Comparison of ENCODE assay signal across 15 mouse cellular contexts in the genomic region with DNA sequence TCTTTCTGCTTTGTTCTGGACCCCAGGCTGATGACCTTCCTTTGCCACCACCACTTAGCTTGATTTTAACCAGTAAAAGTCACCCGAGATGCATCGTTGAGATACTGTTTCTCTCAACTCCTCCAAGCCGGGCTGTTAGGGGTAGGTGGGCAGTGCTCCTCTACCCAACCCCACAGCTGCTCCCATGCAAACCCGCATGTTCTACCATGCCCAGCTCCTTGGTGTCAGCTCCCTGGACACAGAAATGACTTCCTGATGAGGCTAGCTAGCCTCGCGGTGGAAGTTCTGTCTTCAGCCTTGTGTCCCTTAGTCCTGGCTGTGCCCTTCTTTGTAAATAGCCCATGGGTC. TPM values are rescaled to one million over a fixed set of nuclear protein-coding genes. Genes with fewer than 3 reads are reported as not detected.
DNase-seq lines count a peak whose midpoint lies in the region; ATAC-seq lines count a peak whose summit lies in the region.
"Had no signal": no experiment of that assay in that cellular context is flagged by ENCODE, and none has a peak within 500 bp of the region (broad histone marks: within the 10 kb centered on the region; RNA-seq: fewer than 3 reads in every experiment).

No protein-coding gene starts in this region.

- H3K4me2 ChIP-seq in forebrain, embryonic 11.5 days (ENCODE audit: low read depth, low read length, severe bottlenecking) = no peak overlapping the region
- H3K4me2 ChIP-seq in limb, embryonic 13.5 days (replicated peaks) = no peak overlapping the region
- H3K4me2 ChIP-seq in forebrain, embryonic 15.5 days (replicated peaks) = no peak overlapping the region
- H3K4me2 ChIP-seq in midbrain, embryonic 15.5 days = 0 out of 2 replicates have a peak overlapping the region, but pooled peaks have one; percentile 25
- H3K4me2 ChIP-seq: limb, embryonic 12.5 days had no signal

- H3K4me3 ChIP-seq in forebrain, embryonic 11.5 days (ENCODE audit: low read depth, low read length) = no peak overlapping the region
- H3K4me3 ChIP-seq in forebrain, embryonic 10.5 days = no peak overlapping the region
- H3K4me3 ChIP-seq in limb, embryonic 13.5 days = no peak overlapping the region
- no peak overlapping the region for H3K4me3 ChIP-seq in limb, embryonic 10.5 days
- H3K4me3 ChIP-seq in forebrain, embryonic 15.5 days = no peak overlapping the region
- H3K4me3 ChIP-seq in midbrain, embryonic 15.5 days = no peak overlapping the region
- H3K4me3 ChIP-seq: erythroblast, embryonic 14.5 days; limb, embryonic 12.5 days had no signal

- no peak overlapping the region for H3K9ac ChIP-seq in forebrain, embryonic 11.5 days (ENCODE audit: low read length)
- H3K9ac ChIP-seq in limb, embryonic 13.5 days = no peak overlapping the region
- no peak overlapping the region for H3K9ac ChIP-seq in forebrain, embryonic 15.5 days (replicated peaks)
- H3K9ac ChIP-seq in midbrain, embryonic 15.5 days = no peak overlapping the region
- H3K9ac ChIP-seq: limb, embryonic 12.5 days had no signal

- no peaks in the 10 kb centered on the region for H3K4me1 ChIP-seq in forebrain, embryonic 11.5 days (replicated peaks; ENCODE audit: control insufficient read depth, insufficient read depth, low read length)
- H3K4me1 ChIP-seq in forebrain, embryonic 10.5 days = 0 out of 2 replicates have a peak, but pooled peaks cover 5% of the 10 kb centered on the region
- no peaks in the 10 kb centered on the region for H3K4me1 ChIP-seq in limb, embryonic 13.5 days
- H3K4me1 ChIP-seq in limb, embryonic 10.5 days = no peaks in the 10 kb centered on the region
- no peaks in the 10 kb centered on the region for H3K4me1 ChIP-seq in forebrain, embryonic 15.5 days
- H3K4me1 ChIP-seq in midbrain, embryonic 15.5 days = no peaks in the 10 kb centered on the region
- H3K4me1 ChIP-seq: limb, embryonic 12.5 days had no signal

- H3K27ac ChIP-seq in forebrain, embryonic 11.5 days (ENCODE audit: low read depth, low read length) = no peak overlapping the region
- no peak overlapping the region for H3K27ac ChIP-seq in forebrain, embryonic 10.5 days
- no peak overlapping the region for H3K27ac ChIP-seq in limb, embryonic 13.5 days
- H3K27ac ChIP-seq in limb, embryonic 10.5 days = no peak overlapping the region
- no peak overlapping the region for H3K27ac ChIP-seq in forebrain, embryonic 15.5 days (replicated peaks)
- H3K27ac ChIP-seq in midbrain, embryonic 15.5 days = no peak overlapping the region
- H3K27ac ChIP-seq: limb, embryonic 12.5 days; macrophage had no signal

- H3K36me3 ChIP-seq in forebrain, embryonic 11.5 days (ENCODE audit: control insufficient read depth, insufficient read depth, low read length) = no peaks in the 10 kb centered on the region
- H3K36me3 ChIP-seq in forebrain, embryonic 10.5 days (replicated peaks) = no peaks in the 10 kb centered on the region
- H3K36me3 ChIP-seq in limb, embryonic 13.5 days = no peaks in the 10 kb centered on the region
- no peaks in the 10 kb centered on the region for H3K36me3 ChIP-seq in limb, embryonic 10.5 days
- H3K36me3 ChIP-seq in forebrain, embryonic 15.5 days = no peaks in the 10 kb centered on the region
- H3K36me3 ChIP-seq in midbrain, embryonic 15.5 days (replicated peaks) = no peaks in the 10 kb centered on the region
- H3K36me3 ChIP-seq: G1E; limb, embryonic 12.5 days had no signal

- ATAC-seq in forebrain, embryonic 11.5 days (replicated peaks; ENCODE audit: low FRiP score) = peak; percentile 68
- peak; percentile 19; the same call in 1 of the 2 replicates for ATAC-seq in limb, embryonic 13.5 days (ENCODE audit: low FRiP score, low read depth)
- ATAC-seq in forebrain, embryonic 15.5 days (replicated peaks) = peak; percentile 68; the same call in 1 of the 2 replicates
- peak; percentile 49 for ATAC-seq in midbrain, embryonic 15.5 days (replicated peaks)
- no peak for ATAC-seq in megakaryocyte progenitor cell, adult 5-6 weeks (replicated peaks; ENCODE audit: poor library complexity)

- WGBS in forebrain, embryonic 11.5 days = 69% methylated on average over 6 of the region's 6 CpGs
- 67% methylated on average over 6 of the region's 6 CpGs for WGBS in forebrain, embryonic 10.5 days
- WGBS in limb, embryonic 13.5 days = 61% methylated on average over 6 of the region's 6 CpGs
- 67% methylated on average over 6 of the region's 6 CpGs for WGBS in limb, embryonic 10.5 days
- WGBS in forebrain, embryonic 15.5 days = 70% methylated on average over 6 of the region's 6 CpGs
- WGBS in midbrain, embryonic 15.5 days = 55% methylated on average over 6 of the region's 6 CpGs

- peak; percentile 54 for DNase-seq in forebrain, embryonic 11.5 days (ENCODE audit: low spot score)
- no peak for DNase-seq in forebrain, embryonic 10.5 days (ENCODE audit: extremely low spot score, low spot score)
- DNase-seq in limb, embryonic 10.5 days (ENCODE audit: low spot score) = no peak
- DNase-seq in urinary bladder, adult 18-20 months (ENCODE audit: low spot score in 2 of 2) = no peak

- H3K27me3 ChIP-seq in forebrain, embryonic 11.5 days (ENCODE audit: control insufficient read depth, insufficient read depth, low read length) = no peaks in the 10 kb centered on the region
- H3K27me3 ChIP-seq in forebrain, embryonic 10.5 days (ENCODE audit: poor library complexity, severe bottlenecking) = no peaks in the 10 kb centered on the region
- H3K27me3 ChIP-seq in limb, embryonic 13.5 days = peaks cover 9% of the 10 kb centered on the region; the same call in 1 of the 2 replicates
- no peaks in the 10 kb centered on the region for H3K27me3 ChIP-seq in limb, embryonic 10.5 days (ENCODE audit: low read depth, poor library complexity, severe bottlenecking)
- H3K27me3 ChIP-seq in forebrain, embryonic 15.5 days = no peaks in the 10 kb centered on the region
- no peaks in the 10 kb centered on the region; the same call in 1 of the 2 replicates for H3K27me3 ChIP-seq in midbrain, embryonic 15.5 days (replicated peaks)

- H3K9me3 ChIP-seq in forebrain, embryonic 11.5 days (ENCODE audit: control insufficient read depth, low read length) = no peaks in the 10 kb centered on the region
- H3K9me3 ChIP-seq in forebrain, embryonic 10.5 days = no peaks in the 10 kb centered on the region
- no peaks in the 10 kb centered on the region for H3K9me3 ChIP-seq in limb, embryonic 13.5 days
- H3K9me3 ChIP-seq in limb, embryonic 10.5 days (replicated peaks) = no peaks in the 10 kb centered on the region
- H3K9me3 ChIP-seq in forebrain, embryonic 15.5 days = no peaks in the 10 kb centered on the region
- no peaks in the 10 kb centered on the region for H3K9me3 ChIP-seq in midbrain, embryonic 15.5 days
- H3K9me3 ChIP-seq: G1E; limb, embryonic 12.5 days had no signal

RNA-seq across cellular contexts. Expression of a gene that starts 21.6 kb away (rescaled TPM):
- 42.7 and 43.7 TPM in 2 replicates for polyA plus RNA-seq in forebrain, embryonic 11.5 days (2014; fragmentation: Nextera tagmentation; extraction: Ambion mirVana)
- 35.0 and 36.0 TPM in 2 replicates for polyA plus RNA-seq in forebrain, embryonic 10.5 days (2016; fragmentation: Nextera tagmentation; extraction: Ambion mirVana)
- polyA plus RNA-seq in limb, embryonic 13.5 days (2015; fragmentation: Nextera tagmentation; extraction: Ambion mirVana) = 17.6 and 22.6 TPM in 2 replicates
- 39.2 and 39.9 TPM in 2 replicates for polyA plus RNA-seq in limb, embryonic 10.5 days (2016; fragmentation: Nextera tagmentation; extraction: Ambion mirVana)
- 15.4 and 16.4 TPM in 2 replicates for polyA plus RNA-seq in forebrain, embryonic 15.5 days (2015; fragmentation: Nextera tagmentation; extraction: Ambion mirVana)
- 10.9 and 12.1 TPM in 2 replicates for polyA plus RNA-seq in midbrain, embryonic 15.5 days (2015; fragmentation: Nextera tagmentation; extraction: Ambion mirVana)
- 32.8 and 41.8 TPM in 2 replicates for total RNA-seq in megakaryocyte progenitor cell, adult 5-6 weeks (2015)
- total RNA-seq in megakaryocyte progenitor cell, adult 5-6 weeks (2017) = 10.6 and 12.0 TPM in 2 replicates

RNA-seq across cellular contexts. Expression of a gene that starts 22.7 kb away (rescaled TPM):
- 4.7 and 5.6 TPM in 2 replicates for polyA plus RNA-seq in forebrain, embryonic 11.5 days (2014; fragmentation: Nextera tagmentation; extraction: Ambion mirVana)
- 5.0 and 5.3 TPM in 2 replicates for polyA plus RNA-seq in forebrain, embryonic 10.5 days (2016; fragmentation: Nextera tagmentation; extraction: Ambion mirVana)
- 8.9 and 10.1 TPM in 2 replicates for polyA plus RNA-seq in limb, embryonic 13.5 days (2015; fragmentation: Nextera tagmentation; extraction: Ambion mirVana)
- 5.7 and 6.0 TPM in 2 replicates for polyA plus RNA-seq in limb, embryonic 10.5 days (2016; fragmentation: Nextera tagmentation; extraction: Ambion mirVana)
- 2.8 and 2.9 TPM in 2 replicates for polyA plus RNA-seq in forebrain, embryonic 15.5 days (2015; fragmentation: Nextera tagmentation; extraction: Ambion mirVana)
- 2.7 and 3.0 TPM in 2 replicates for polyA plus RNA-seq in midbrain, embryonic 15.5 days (2015; fragmentation: Nextera tagmentation; extraction: Ambion mirVana)
- total RNA-seq in megakaryocyte progenitor cell, adult 5-6 weeks (2015) = 8.5 and 10.8 TPM in 2 replicates
- 9.9 and 11.8 TPM in 2 replicates for total RNA-seq in megakaryocyte progenitor cell, adult 5-6 weeks (2017)

RNA-seq across cellular contexts. Expression of a gene that starts 40.9 kb away (rescaled TPM):
- not detected in 2 replicates for polyA plus RNA-seq in forebrain, embryonic 11.5 days (2014; fragmentation: Nextera tagmentation; extraction: Ambion mirVana)
- 0.14 TPM in 1 of 2 replicates, not detected in the other for polyA plus RNA-seq in forebrain, embryonic 10.5 days (2016; fragmentation: Nextera tagmentation; extraction: Ambion mirVana)
- polyA plus RNA-seq in limb, embryonic 13.5 days (2015; fragmentation: Nextera tagmentation; extraction: Ambion mirVana) = not detected in 2 replicates
- 0.20 TPM in 1 of 2 replicates, not detected in the other for polyA plus RNA-seq in limb, embryonic 10.5 days (2016; fragmentation: Nextera tagmentation; extraction: Ambion mirVana)
- polyA plus RNA-seq in forebrain, embryonic 15.5 days (2015; fragmentation: Nextera tagmentation; extraction: Ambion mirVana) = not detected in 2 replicates
- not detected in 2 replicates for polyA plus RNA-seq in midbrain, embryonic 15.5 days (2015; fragmentation: Nextera tagmentation; extraction: Ambion mirVana)
- total RNA-seq in megakaryocyte progenitor cell, adult 5-6 weeks (2015) = not detected in 2 replicates
- total RNA-seq in megakaryocyte progenitor cell, adult 5-6 weeks (2017) = not detected in 2 replicates
- total RNA-seq: G1E; gastrocnemius, postnatal 4 days; layer of hippocampus, adult 8-10 months had no signal
- polyA plus RNA-seq: erythroblast, embryonic 14.5 days; G1E; intestine, embryonic 16.5 days; macrophage had no signal
